Mouse (Mus musculus) kidney, adult 9 months (tissue): Measurements from ENCODE around the gene Slit3.

Experiments
- DNase-seq: peaks from one replicate; pipeline ENCODE4 v3.0.0; 2022

Gene Slit3

GRCm38 (mm10) chr11:35723876-35724275, 602.9 kb downstream of the Slit3 start:
- DNase-seq = no peak

DNA sequence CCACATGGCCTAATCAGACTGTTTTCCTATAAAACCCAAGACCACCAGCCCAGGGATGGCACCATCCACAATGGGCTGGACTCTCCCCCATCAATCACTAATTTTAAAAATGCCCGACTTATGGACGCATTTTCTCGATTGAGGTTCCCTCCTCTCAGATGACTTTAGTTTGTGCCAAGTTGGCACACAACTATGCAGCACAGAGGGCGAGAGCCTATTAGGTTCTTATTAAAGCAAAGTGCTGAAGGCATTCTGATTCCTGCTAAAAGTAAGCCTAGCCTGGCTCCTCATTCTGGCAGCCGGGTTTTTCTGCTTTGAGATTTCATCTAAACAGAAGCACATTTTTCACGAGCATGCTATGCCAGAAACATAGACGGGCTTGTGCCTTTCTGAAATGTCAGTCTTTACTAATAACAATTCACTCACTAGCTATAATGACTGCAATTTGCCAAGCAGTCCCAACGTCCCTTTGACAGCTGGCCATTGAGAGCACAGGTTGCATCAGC, 605.4 kb downstream of the Slit3 start:
- DNase-seq = no peak

- DNase-seq = no peak
Observed at GRCm38 (mm10) chr11:35728200-35728599, 607.2 kb downstream of the Slit3 start.

DNA sequence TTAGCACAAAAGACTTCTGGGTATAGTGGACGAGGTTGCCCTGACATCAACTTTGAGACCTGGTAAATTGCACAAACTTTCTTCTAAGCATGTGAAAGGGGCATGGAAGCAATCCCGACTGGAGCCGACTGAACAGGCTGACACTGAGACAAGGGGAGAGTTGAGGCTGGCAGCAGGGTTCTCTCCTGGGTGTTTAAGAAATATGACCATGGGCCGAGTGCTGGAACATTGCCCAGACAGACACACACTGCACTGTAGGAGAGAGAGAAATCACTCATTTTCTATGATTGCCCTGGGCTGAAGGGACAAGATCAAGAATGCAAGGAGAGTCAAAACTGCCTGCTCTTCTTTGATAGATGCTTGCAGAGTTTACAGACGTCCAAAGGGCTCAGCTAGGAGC, 608.2 kb downstream of the Slit3 start:
- DNase-seq = no peak

DNA sequence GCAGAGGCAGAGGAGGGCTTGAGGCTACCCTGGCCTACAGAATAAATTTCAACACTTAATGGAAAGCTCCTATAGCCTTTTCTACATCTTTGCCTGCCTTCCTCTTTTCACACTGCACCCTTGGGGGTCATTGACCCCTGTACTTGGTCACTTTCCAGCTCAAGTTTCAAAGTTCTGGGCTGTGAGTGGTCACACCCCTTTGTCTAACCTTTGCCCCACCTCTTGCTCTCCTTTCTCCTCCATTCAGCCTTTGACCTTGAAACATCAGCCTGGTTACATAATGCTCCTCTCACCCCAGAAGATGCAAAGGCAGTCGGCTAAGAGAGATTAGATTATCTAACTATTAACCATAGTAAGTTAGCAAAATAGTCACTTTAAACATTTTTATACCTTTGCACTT, 611.3 kb downstream of the Slit3 start:
- peak; percentile 90 for DNase-seq

DNA sequence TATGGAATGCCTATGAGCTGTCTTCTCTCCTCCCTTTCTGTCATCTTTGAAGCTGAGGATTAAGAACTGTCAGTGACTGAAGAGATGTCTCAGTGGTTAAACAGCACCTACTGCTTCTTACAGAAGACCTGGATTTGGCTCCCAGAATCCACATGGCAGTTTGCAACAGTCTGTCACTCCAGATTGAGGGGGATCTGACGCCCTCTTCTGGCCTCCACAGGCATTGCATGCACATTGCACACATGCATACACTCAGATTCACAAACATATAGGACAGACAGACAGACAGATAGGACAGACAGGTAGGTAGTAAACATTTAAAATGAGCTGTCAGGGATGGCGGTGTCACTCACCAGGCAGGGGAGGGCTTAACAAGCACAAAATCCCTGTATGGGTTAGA, 615.8 kb downstream of the Slit3 start:
- no peak for DNase-seq

DNA sequence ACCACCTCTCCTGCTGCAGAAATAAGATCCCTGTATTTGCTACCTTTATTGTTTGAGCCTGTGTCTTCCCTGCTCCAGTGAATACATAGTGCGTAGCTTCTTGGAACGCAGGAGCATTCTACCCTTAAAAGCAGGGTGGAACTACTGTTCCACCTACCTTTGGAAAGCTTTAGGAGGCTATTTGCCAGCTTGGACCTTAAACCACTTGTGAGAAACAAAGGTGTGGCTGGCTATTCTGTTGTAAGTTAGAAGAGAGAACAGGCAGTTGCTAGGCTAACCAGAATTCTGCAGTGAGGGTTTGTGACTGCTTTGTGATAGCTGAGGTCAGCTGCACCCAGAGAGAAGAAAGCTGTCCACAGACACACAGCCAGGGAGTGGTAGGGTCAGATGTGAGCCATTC, 616.2 kb downstream of the Slit3 start:
- no peak for DNase-seq

GRCm38 (mm10) chr11:35738102-35738501, 617.1 kb downstream of the Slit3 start:
- no peak for DNase-seq

DNA sequence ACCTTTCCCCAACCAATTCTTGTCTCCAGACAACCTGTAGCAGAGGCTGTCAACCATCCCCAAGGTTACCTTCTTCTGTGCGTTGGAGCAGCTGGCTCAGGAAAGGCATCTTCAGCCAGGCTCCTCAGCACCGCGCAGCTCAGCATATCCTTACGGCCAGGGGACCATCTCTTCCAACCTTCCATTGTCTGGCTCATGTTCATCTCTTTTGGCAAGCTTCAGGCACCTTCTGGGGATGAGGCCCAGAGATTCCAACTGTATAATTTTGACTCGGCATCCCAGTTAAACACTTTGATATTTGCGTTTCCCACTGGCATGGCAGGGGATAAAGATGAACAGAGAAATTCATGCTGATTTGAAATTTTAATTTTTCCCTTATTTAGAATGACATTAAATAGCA, 622.6 kb downstream of the Slit3 start:
- DNase-seq = no peak

DNA sequence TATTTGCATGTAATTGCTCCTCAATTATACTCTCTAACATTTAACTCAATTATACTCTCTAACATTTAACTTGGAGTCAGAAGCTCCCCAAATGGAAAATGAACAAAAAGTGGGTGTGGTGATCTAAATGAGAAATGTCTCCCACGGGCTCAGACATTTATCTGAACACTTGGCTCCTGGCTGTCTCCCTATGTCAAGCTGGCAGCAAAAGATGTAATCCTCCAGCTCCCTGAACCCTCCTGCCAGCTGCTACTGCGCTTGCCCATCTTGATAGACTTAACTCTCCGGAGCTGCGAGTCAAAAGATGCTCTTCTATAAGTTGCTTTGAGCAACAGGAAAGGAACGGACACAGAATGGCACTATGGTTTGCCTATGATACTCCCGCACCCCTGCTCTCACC, 623.5 kb downstream of the Slit3 start:
- no peak for DNase-seq

DNA sequence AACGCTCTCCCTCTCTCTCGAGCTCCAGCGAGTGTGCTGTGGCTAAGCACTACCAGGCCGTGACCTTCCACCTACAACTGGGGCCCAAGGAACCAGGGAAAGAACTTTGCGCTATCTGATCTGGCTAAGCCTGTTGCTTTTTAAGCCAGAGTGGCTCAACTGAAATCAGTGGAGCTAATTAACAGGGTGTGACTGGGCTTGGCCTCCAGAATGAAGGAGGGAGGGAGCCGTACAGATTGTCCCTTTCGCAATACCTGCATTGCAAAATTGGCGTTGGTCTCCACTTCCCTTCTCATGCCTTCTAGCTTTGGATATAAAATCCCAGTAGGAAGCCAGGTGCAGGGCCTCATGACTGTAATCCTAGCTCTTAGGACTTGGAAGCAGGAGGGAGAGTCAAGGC, 629.6 kb downstream of the Slit3 start:
- DNase-seq = peak; percentile 86

GRCm38 (mm10) chr11:35754906-35755418, 633.9 kb downstream of the Slit3 start:
- DNase-seq = no peak

DNA sequence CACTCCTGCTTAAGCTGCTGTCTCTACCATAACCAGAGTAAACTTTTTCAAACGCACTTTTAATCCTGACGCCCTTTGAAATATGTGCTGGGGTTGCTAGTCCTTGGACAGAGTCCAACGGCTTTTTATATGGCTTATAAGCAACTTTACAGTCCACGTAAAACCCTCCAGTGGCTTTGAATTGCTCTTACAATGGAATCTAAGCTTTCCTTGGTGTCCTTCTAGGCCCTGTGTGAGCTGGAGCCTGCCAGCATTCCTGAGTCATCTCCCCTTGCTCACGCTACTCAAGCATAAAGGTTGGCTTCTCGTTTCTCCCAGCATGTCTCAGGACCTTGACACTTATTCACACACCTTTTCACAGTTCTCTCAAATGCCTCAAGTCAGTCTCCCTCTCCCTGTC, 634.5 kb downstream of the Slit3 start:
- no peak for DNase-seq

DNA sequence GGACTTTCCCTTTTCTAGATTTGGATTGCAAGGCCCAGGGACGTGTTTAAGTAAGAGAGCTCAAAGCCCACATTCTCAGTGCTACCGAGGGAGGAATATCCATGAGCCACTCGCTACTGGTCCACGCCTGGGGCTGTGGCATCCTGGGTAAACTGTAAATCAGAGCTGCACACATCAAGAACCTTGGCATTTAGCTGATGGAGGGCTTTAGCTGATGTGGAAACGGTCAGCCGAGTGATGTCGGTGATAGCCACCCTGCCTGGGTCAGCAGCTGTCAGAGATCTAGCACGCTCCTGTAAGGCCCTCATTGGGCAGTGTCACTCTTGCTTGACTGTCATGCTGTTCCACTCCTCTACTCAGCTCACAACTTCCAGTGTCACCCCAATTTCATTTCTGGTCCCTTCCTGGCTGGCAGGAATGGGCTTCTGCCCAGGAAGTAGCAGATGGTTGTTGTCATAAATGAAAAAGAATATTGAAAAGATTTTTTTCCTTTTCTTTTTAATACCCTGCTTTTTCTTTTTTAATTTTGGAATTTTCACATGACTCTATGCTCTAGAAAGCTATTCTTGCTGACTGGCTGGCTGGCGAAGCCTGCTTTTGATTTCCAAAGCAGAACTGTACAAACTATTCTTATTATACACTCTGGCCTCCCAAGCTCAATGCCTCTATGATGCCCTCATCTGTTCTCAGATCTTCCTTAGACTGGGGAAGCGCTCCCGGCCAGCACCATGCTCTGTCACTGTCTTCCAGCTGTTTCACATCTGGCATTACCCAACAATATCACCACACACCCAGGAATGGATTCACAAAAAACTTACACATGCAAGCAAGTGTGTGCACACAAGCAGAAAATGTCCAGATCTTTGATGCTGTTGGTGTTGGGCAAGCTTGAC, 635.6 kb downstream of the Slit3 start:
- DNase-seq = no peak
